Mouse (Mus musculus) B cell, adult (primary cell): Measurements from ENCODE around the gene Rpl36a. TPM values are rescaled to one million over a fixed set of nuclear protein-coding genes. Genes with fewer than 3 reads are reported as not detected.

Source experiments
- total RNA-seq: library from RNA; stranded (reverse); gene quantifications from 4 replicates; pipeline ENCODE4 v1.2.4, GENCODE M21; 2023; ENCODE audit not compliant: inconsistent age

The Rpl36a gene
- total RNA-seq, result 459 to 567 TPM (median 509 TPM) in 4 replicates

DNA sequence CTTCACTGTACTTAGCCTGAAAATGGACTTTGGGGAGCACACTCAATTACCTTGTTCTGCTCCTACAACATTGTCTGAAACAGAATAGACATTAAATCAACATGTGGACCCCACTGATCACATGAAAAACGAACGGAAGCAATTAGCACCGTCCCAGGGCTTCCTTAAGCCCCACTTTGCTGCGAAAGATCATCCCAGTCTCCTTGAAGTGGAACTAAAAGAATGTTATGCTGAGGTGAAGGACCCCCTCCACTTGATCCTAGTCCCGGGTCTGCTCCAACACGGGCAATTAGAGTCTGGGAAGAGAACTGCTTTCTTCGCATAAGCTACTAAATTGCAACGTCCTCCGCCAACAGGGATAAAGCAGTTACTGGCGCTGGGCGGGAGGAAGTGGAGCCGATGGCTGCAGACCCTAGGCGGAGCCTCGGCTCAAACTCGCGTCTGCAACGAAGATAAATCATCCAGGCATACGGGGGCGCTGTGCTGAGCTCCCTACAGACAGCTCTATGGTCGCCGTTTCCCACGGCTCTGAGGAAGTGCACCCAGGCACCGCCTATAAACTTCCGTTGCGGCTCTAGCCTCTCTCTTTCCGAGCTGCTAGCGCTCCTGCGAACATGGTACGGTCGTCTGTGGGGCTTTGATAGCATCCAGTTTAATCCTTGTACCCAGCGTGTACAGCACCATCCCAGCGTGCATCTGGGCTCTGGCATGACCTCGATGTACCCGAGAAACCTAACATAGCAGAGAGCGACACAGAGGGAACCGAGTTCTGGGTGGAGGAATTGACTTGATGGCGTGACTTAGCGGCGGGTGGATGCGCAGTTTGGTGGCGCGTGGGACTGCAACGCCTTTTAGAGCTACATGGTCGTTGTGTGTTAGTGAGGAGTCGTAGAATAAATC is at the start of gene Rpl36a:
Gene Rpl36a, plus strand, starts transcription at position 552 of the 900 bp plus-strand sequence.

DNA sequence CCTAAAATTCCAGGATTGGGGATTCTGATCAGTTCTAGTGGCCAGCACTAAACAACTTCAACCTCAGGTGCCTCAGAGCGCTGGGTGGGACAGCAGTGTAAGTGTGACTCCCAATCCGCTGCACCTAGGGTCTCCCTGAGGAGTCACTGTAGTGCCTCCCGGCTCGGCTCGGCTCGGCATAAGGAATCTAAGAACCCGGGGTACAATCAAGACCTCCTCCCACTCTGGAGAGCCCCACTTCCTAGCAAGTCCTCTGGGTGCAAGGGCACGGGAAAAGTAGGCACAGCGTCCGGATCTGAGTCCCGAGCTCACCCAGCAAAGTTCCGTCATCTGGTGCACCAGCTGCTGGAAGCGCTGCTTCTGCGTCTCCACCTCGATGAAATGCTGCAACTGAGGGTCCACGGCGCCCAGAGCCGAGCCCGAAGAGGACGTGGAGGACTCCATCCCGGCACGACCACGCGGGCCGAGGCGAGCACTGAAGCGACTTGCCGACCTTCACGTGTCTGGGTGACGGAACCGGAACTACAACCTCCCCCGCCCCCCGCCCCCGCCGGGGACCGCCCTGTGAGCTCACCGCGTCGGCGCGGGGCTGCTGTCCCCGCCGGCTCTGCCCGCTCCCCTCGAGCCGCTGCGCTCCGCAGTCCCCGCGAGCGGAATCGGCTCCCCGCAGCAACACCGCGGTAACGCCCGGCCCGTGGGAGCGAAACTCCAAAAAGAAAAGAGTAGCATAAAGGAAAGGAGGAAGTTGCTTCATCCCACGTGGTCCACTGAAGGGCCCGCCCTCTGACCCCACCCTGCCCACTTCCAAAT is 44.1 kb upstream of the Rpl36a start, which contains the start of gene Timm8a1:
Gene Timm8a1, minus strand, starts transcription at position 721 of the 810 bp plus-strand sequence.

DNA sequence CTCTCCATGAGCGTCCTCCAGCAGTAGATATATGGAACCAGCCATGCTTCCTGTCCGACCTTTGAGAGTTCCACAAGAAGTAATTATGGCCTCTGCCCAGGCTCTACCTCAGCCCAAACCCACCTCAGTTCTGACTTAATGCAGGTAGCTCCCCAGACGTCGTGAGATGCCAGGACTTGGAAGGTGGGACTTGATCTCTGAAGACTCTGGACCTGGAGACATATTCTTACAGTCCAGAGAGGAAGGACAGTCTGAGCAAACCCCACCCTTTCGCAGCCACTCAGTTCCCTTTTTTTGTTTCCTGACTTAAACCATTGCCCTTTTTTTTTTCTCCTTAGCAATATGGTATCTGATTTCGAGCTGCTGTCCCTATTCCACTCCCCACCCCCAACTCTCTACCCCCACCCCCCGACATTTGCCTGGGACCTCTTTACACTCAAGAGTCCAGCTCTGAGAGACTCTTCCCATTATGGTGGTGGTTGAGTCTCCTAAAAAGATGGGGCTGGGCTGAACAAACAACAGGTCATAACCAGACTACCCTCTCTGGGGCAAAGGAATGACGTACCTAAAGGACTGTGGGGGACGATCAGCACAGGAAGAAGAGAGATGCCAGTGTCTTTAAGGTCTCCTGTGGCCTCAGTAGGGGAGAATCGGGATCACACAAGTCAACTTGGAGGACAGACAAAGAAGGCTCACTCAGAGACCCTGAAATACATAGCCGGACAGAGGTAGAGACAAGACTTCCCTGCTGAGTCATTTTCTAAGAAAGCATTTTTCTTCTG is 2.4 kb upstream of the Rpl36a start, which contains the start of gene Btk:
Gene Btk, minus strand, starts transcription at position 683 of the 782 bp plus-strand sequence.

DNA sequence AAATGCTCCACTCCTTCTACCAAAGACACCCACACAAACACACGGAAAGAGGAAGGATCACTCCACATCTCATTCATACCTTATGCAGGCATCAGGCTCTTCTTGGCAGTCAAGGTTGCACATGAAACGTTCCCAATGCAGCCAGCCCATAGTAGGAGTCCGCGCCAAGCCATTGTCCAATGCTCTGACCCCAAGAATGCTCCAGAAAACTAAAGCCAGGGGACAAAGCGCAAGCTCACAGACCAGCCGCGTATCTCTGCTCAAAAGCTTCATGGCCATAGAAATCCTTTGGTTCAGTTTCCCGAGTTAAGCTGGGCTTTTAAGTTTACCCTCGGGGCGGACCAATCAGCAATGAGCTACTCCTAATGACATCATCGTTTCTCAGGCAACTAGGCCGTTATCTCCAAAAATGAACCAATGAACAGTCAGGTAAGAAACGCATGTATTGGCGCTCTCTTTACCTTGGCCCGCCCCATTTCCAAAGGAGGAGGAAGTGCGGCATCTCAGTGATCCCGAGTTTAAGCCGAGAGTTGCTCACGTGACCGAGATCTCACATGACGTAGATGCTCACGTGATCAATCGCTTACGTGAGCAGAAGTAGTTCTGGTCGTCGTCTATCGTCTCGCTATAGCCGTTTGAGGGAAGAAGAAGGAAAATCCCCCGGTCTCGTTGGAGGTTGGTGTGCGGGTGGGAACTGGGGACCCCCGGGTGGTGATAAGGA is 15.4 kb downstream of the Rpl36a start, which contains the start of the genes Gla and Hnrnph2:
Gene Gla, minus strand, starts transcription at position 467 of the 721 bp plus-strand sequence.
Gene Hnrnph2, plus strand, starts transcription at position 521 of the 721 bp plus-strand sequence.

Other genes with a start within 250 kb of the Rpl36a start
- not detected in 4 replicates for gene Drp2, start 181.1 kb upstream of the Rpl36a start, total RNA-seq
- gene Taf7l, start 109.2 kb upstream of the Rpl36a start, total RNA-seq, result not detected in 4 replicates
- 17.8 to 24.5 TPM (median 20.4 TPM) in 4 replicates for gene Timm8a1, start 43.8 kb upstream of the Rpl36a start, total RNA-seq
- 161 to 180 TPM (median 175 TPM) in 4 replicates for gene Btk, start 2.1 kb upstream of the Rpl36a start, total RNA-seq
- gene Gla, start 15.5 kb downstream of the Rpl36a start, total RNA-seq, result 102 to 110 TPM (median 108 TPM) in 4 replicates
- gene Hnrnph2, start 15.5 kb downstream of the Rpl36a start, total RNA-seq, result 159 to 173 TPM (median 167 TPM) in 4 replicates
- 2.8 to 3.5 TPM (median 2.9 TPM) in 4 replicates for gene Armcx4, start 100.9 kb downstream of the Rpl36a start, total RNA-seq
- 0.38 to 2.6 TPM (median 0.80 TPM) in 4 replicates for gene Armcx1, start 132.3 kb downstream of the Rpl36a start, total RNA-seq
- 2.9 to 5.1 TPM (median 4.6 TPM) in 4 replicates for gene Armcx6, start 165.8 kb downstream of the Rpl36a start, total RNA-seq
- 18.5 to 22.7 TPM (median 21.4 TPM) in 4 replicates for gene Armcx3, start 170.9 kb downstream of the Rpl36a start, total RNA-seq
- gene Armcx2, start 223.6 kb downstream of the Rpl36a start, total RNA-seq, result 36.7 to 43.1 TPM (median 37.1 TPM) in 4 replicates